Comparison of ENCODE assay signal across 8 mouse cellular contexts in genomic region chr10:85916498-85917309, GRCm38 (mm10). TPM values are rescaled to one million over a fixed set of nuclear protein-coding genes. Genes with fewer than 3 reads are reported as not detected.
DNase-seq lines count a peak whose midpoint lies in the region; ATAC-seq and TF ChIP-seq lines count a peak whose summit lies in the region.

Gene Prdm4 (minus strand): TSS chr10:85917142.

- DNase-seq in 416B (ENCODE audit: low read depth): peak; percentile 96
- peak; percentile 97 for DNase-seq in heart, adult 8-10 months (ENCODE audit: low spot score)
- peak; percentile 98 for DNase-seq in kidney, adult 9 months
- DNase-seq in limb, embryonic 14.5 days (ENCODE audit: low spot score): peak; percentile 99
- peak; percentile 99 for DNase-seq in midbrain, postnatal 0 days (ENCODE audit: low spot score)
- DNase-seq in spleen, postnatal 14 days (ENCODE audit: low spot score in 2 of 2): peak; percentile 89 to 91

- H3K36me3 ChIP-seq in embryonic facial prominence, embryonic 15.5 days: peaks cover 24% of the 10 kb centered on the region
- peaks cover 27% of the 10 kb centered on the region for H3K36me3 ChIP-seq in limb, embryonic 14.5 days (ENCODE audit: control insufficient read depth, insufficient read depth, low read length)
- peaks cover 12% of the 10 kb centered on the region for H3K36me3 ChIP-seq in midbrain, postnatal 0 days (ENCODE audit: insufficient read depth, low read length)

- peak within 1 kb of the TSS; percentile 68 for H3K27ac ChIP-seq in bone marrow, adult 2 months (ENCODE audit: control insufficient read depth, insufficient read depth, low read depth, low read length, poor library complexity)
- peak within 1 kb of the TSS; percentile 84 for H3K27ac ChIP-seq in embryonic facial prominence, embryonic 15.5 days (replicated peaks)
- peak within 1 kb of the TSS; percentile 79 for H3K27ac ChIP-seq in limb, embryonic 14.5 days (replicated peaks; ENCODE audit: low read depth, low read length)
- H3K27ac ChIP-seq in midbrain, postnatal 0 days (ENCODE audit: low read depth, low read length): peak within 1 kb of the TSS; percentile 71

- peak; percentile 10; the same call in 1 of the 2 replicates for TF ChIP-seq CTCF in bone marrow, adult 2 months (IDR thresholded peaks at IDR 0.05; ENCODE audit: control insufficient read depth, insufficient read depth, low read length)
- peak; percentile 70 for TF ChIP-seq CTCF in midbrain, postnatal 0 days (IDR thresholded peaks at IDR 0.05)

- peak within 1 kb of the TSS; percentile 74 for H3K4me3 ChIP-seq in bone marrow, adult 2 months (replicated peaks; ENCODE audit: control insufficient read depth, low read depth, low read length)
- peak within 1 kb of the TSS; percentile 89 for H3K4me3 ChIP-seq in embryonic facial prominence, embryonic 15.5 days (replicated peaks)
- peak within 1 kb of the TSS; percentile 94 for H3K4me3 ChIP-seq in limb, embryonic 14.5 days (replicated peaks; ENCODE audit: low read length)
- H3K4me3 ChIP-seq in midbrain, postnatal 0 days (ENCODE audit: low read depth, low read length): peak within 1 kb of the TSS; percentile 69

- TF ChIP-seq POLR2A in bone marrow, adult 2 months (IDR thresholded peaks at IDR 0.05; ENCODE audit: borderline replicate concordance, control insufficient read depth, low read depth, low read length): peak; percentile 26; the same call in 1 of the 2 replicates
- TF ChIP-seq POLR2A in limb, embryonic 14.5 days (IDR thresholded peaks at IDR 0.05; ENCODE audit: borderline replicate concordance, extremely low read depth, insufficient read depth, insufficient read length): no peak

- H3K4me1 ChIP-seq in bone marrow, adult 2 months (ENCODE audit: control insufficient read depth, insufficient read depth, low read length): no peaks in the 10 kb centered on the region; the same call in 1 of the 2 replicates
- H3K4me1 ChIP-seq in embryonic facial prominence, embryonic 15.5 days: peaks cover 8% of the 10 kb centered on the region
- H3K4me1 ChIP-seq in limb, embryonic 14.5 days (ENCODE audit: control insufficient read depth, insufficient read depth, low read length): peaks cover 10% of the 10 kb centered on the region
- peaks cover 4% of the 10 kb centered on the region; the same call in 1 of the 2 replicates for H3K4me1 ChIP-seq in midbrain, postnatal 0 days (ENCODE audit: insufficient read depth, low read length)

- WGBS in bone marrow, adult 2 months: under 1% methylated on average over 89 of the region's 90 CpGs
- WGBS in embryonic facial prominence, embryonic 15.5 days: under 1% methylated on average over 89 of the region's 90 CpGs
- under 1% methylated on average over 62 of the region's 90 CpGs for WGBS in limb, embryonic 14.5 days
- under 1% methylated on average over 81 of the region's 90 CpGs for WGBS in midbrain, postnatal 0 days

- peak; percentile 100 for ATAC-seq in embryonic facial prominence, embryonic 15.5 days (ENCODE audit: insufficient number of reproducible peaks, low FRiP score, low TSS enrichment, low read depth)
- ATAC-seq in limb, embryonic 14.5 days (ENCODE audit: low FRiP score, low read depth): peak; percentile 100
- peak; percentile 100 for ATAC-seq in midbrain, postnatal 0 days (ENCODE audit: low FRiP score)

- 0 out of 2 replicates have a peak, but pooled peaks cover 3% of the 10 kb centered on the region for H3K27me3 ChIP-seq in embryonic facial prominence, embryonic 15.5 days
- H3K27me3 ChIP-seq in limb, embryonic 14.5 days (ENCODE audit: control insufficient read depth, insufficient read depth, low read length): no peaks in the 10 kb centered on the region
- H3K27me3 ChIP-seq in midbrain, postnatal 0 days (ENCODE audit: insufficient read depth, low read length): no peaks in the 10 kb centered on the region

- H3K9ac ChIP-seq in embryonic facial prominence, embryonic 15.5 days: peak within 1 kb of the TSS; percentile 92
- peak within 1 kb of the TSS; percentile 86 for H3K9ac ChIP-seq in limb, embryonic 14.5 days (ENCODE audit: low read depth, low read length, severe bottlenecking)
- peak within 1 kb of the TSS; percentile 77 for H3K9ac ChIP-seq in midbrain, postnatal 0 days (replicated peaks; ENCODE audit: low read length, poor library complexity, severe bottlenecking)

- peak within 1 kb of the TSS; percentile 71 for H3K4me2 ChIP-seq in embryonic facial prominence, embryonic 15.5 days (replicated peaks)
- peak within 1 kb of the TSS; percentile 77 for H3K4me2 ChIP-seq in limb, embryonic 14.5 days (replicated peaks; ENCODE audit: low read depth, low read length, severe bottlenecking)
- H3K4me2 ChIP-seq in midbrain, postnatal 0 days (ENCODE audit: low read depth, low read length, poor library complexity, severe bottlenecking): peak within 1 kb of the TSS; percentile 67

- H3K9me3 ChIP-seq in embryonic facial prominence, embryonic 15.5 days (replicated peaks): no peaks in the 10 kb centered on the region
- no peaks in the 10 kb centered on the region for H3K9me3 ChIP-seq in limb, embryonic 14.5 days (ENCODE audit: control insufficient read depth, low read length)
- no peaks in the 10 kb centered on the region for H3K9me3 ChIP-seq in midbrain, postnatal 0 days (ENCODE audit: low read length)

RNA-seq across cellular contexts. Expression of gene Prdm4, which starts in this region (rescaled TPM):
- polyA plus RNA-seq in bone marrow, adult 2 months (2011; ENCODE audit: insufficient read depth, insufficient read length, low replicate concordance, missing spikeins): 7.2 and 11.7 TPM in 2 replicates
- polyA plus RNA-seq in embryonic facial prominence, embryonic 15.5 days (2015; fragmentation: Nextera tagmentation; extraction: Ambion mirVana): 16.5 and 18.4 TPM in 2 replicates
- 10 to 100 TPM; 10.5 to 12.8 (median 12.1) TPM for total RNA-seq in heart, adult 8-10 months (2022)
- 37.8 and 43.3 TPM in 2 replicates for polyA plus RNA-seq in limb, embryonic 14.5 days (2012; rRNA removed)
- 25.0 and 28.5 TPM in 2 replicates for polyA plus RNA-seq in limb, embryonic 14.5 days (2014; fragmentation: Nextera tagmentation; extraction: Ambion mirVana)
- total RNA-seq in midbrain, postnatal 0 days (2014; rRNA removed): 65.8 and 71.4 TPM in 2 replicates
- 13.0 and 14.9 TPM in 2 replicates for polyA plus RNA-seq in midbrain, postnatal 0 days (2015; fragmentation: Nextera tagmentation; extraction: Ambion mirVana)

Comparison
In these comparisons a context has a peak if more than half of its experiments do, and no peak if none do; other contexts are left out.
1. Peak in every context shown above with its lines: DNase-seq, ATAC-seq, H3K4me3 ChIP-seq and H3K27ac ChIP-seq.